ENCODE assay signal across 13 mouse cellular contexts in genomic region chr2:144537123-144537522, GRCm38 (mm10).
"Had no signal": no experiment of that assay in that cellular context is flagged by ENCODE, and none has a peak within 500 bp of the region (broad histone marks: within the 10 kb centered on the region; RNA-seq: fewer than 3 reads in every experiment).

No protein-coding gene starts in this region.

- ATAC-seq: intestine, embryonic 15.5 days had no signal

- H3K9me3 ChIP-seq: intestine, embryonic 15.5 days; liver, embryonic 13.5 days had no signal

- H3K4me2 ChIP-seq: intestine, embryonic 15.5 days; liver, embryonic 13.5 days; midbrain, embryonic 11.5 days had no signal

- H3K9ac ChIP-seq: intestine, embryonic 15.5 days; liver, embryonic 13.5 days had no signal

- H3K4me1 ChIP-seq: intestine, embryonic 15.5 days; liver, embryonic 13.5 days had no signal

- H3K27ac ChIP-seq: intestine, embryonic 15.5 days; left cerebral cortex, adult 2 months; liver, embryonic 13.5 days; stomach, postnatal 0 days had no signal

- H3K4me3 ChIP-seq: intestine, embryonic 15.5 days; left cerebral cortex, adult 2 months; liver, embryonic 13.5 days had no signal

- DNase-seq: layer of hippocampus, postnatal 36 days; liver, embryonic 13.5 days; lung, adult 2 months; lung, postnatal 14 days; lung, postnatal 4 days; midbrain, embryonic 14.5 days; thymus, adult 2 months; thymus, postnatal 14 days; thymus, postnatal 4 days had no signal

- H3K27me3 ChIP-seq: intestine, embryonic 15.5 days; liver, embryonic 13.5 days had no signal
